32 mouse cellular contexts compared by ENCODE assay signal in genomic region chr15:66379626-66380025, GRCm38 (mm10).
"Had no signal": no experiment of that assay in that cellular context is flagged by ENCODE, and none has a peak within 500 bp of the region (broad histone marks: within the 10 kb centered on the region; RNA-seq: fewer than 3 reads in every experiment).

No protein-coding gene starts in this region.

- H3K27me3 ChIP-seq: limb, embryonic 12.5 days; limb, embryonic 13.5 days; limb, embryonic 15.5 days; liver, embryonic 12.5 days; liver, embryonic 13.5 days; liver, embryonic 15.5 days; lung, embryonic 15.5 days; megakaryocyte, embryonic 14.5 days; midbrain, embryonic 12.5 days; midbrain, embryonic 13.5 days; midbrain, embryonic 15.5 days; neural tube, embryonic 12.5 days had no signal

- ATAC-seq: liver, embryonic 12.5 days; liver, postnatal 0 days; lung, postnatal 0 days; midbrain, embryonic 13.5 days; midbrain, embryonic 15.5 days; midbrain, embryonic 16.5 days had no signal

- H3K4me2 ChIP-seq: limb, embryonic 12.5 days; limb, embryonic 13.5 days; limb, embryonic 15.5 days; liver, embryonic 11.5 days; liver, embryonic 12.5 days; liver, embryonic 13.5 days; liver, embryonic 15.5 days; lung, embryonic 14.5 days; lung, embryonic 15.5 days; midbrain, embryonic 11.5 days; midbrain, embryonic 12.5 days; midbrain, embryonic 13.5 days; midbrain, embryonic 15.5 days; neural tube, embryonic 12.5 days had no signal

- H3K36me3 ChIP-seq: limb, embryonic 10.5 days; limb, embryonic 12.5 days; limb, embryonic 13.5 days; limb, embryonic 15.5 days; liver, embryonic 12.5 days; liver, embryonic 13.5 days; liver, embryonic 15.5 days; lung, embryonic 15.5 days; midbrain, embryonic 10.5 days; midbrain, embryonic 12.5 days; midbrain, embryonic 13.5 days; midbrain, embryonic 15.5 days; neural tube, embryonic 12.5 days had no signal

- H3K4me3 ChIP-seq: limb, embryonic 10.5 days; limb, embryonic 12.5 days; limb, embryonic 13.5 days; limb, embryonic 15.5 days; liver, embryonic 12.5 days; liver, embryonic 13.5 days; liver, embryonic 15.5 days; lung, embryonic 15.5 days; megakaryocyte, embryonic 14.5 days; midbrain, embryonic 10.5 days; midbrain, embryonic 12.5 days; midbrain, embryonic 13.5 days; midbrain, embryonic 15.5 days; myocyte; neural tube, embryonic 12.5 days had no signal

- H3K4me1 ChIP-seq: limb, embryonic 10.5 days; limb, embryonic 12.5 days; limb, embryonic 13.5 days; limb, embryonic 15.5 days; liver, embryonic 12.5 days; liver, embryonic 13.5 days; liver, embryonic 15.5 days; lung, embryonic 15.5 days; megakaryocyte, embryonic 14.5 days; midbrain, embryonic 10.5 days; midbrain, embryonic 12.5 days; midbrain, embryonic 13.5 days; midbrain, embryonic 15.5 days; neural tube, embryonic 12.5 days had no signal

- DNase-seq: left cerebral cortex, postnatal 4 days; liver; liver, embryonic 13.5 days; liver, postnatal 0 days; lung, adult 18-20 months; lung, adult 2 months; lung, embryonic 14.5 days; lung, postnatal 10 days; lung, postnatal 14 days; lung, postnatal 36 days; lung, postnatal 4 days; midbrain, embryonic 14.5 days had no signal

- H3K9ac ChIP-seq: limb, embryonic 12.5 days; limb, embryonic 13.5 days; limb, embryonic 15.5 days; liver, embryonic 12.5 days; liver, embryonic 13.5 days; liver, embryonic 14.5 days; liver, embryonic 15.5 days; liver, postnatal 0 days; lung, embryonic 14.5 days; lung, embryonic 15.5 days; midbrain, embryonic 12.5 days; midbrain, embryonic 13.5 days; midbrain, embryonic 15.5 days; neural tube, embryonic 12.5 days had no signal

- H3K9me3 ChIP-seq: limb, embryonic 10.5 days; limb, embryonic 12.5 days; limb, embryonic 13.5 days; limb, embryonic 15.5 days; liver, embryonic 12.5 days; liver, embryonic 13.5 days; liver, embryonic 15.5 days; lung, embryonic 15.5 days; megakaryocyte, embryonic 14.5 days; midbrain, embryonic 10.5 days; midbrain, embryonic 12.5 days; midbrain, embryonic 13.5 days; midbrain, embryonic 15.5 days; neural tube, embryonic 12.5 days had no signal

- H3K27ac ChIP-seq: limb, embryonic 10.5 days; limb, embryonic 12.5 days; limb, embryonic 13.5 days; limb, embryonic 15.5 days; liver, embryonic 12.5 days; liver, embryonic 13.5 days; liver, embryonic 14.5 days; liver, embryonic 15.5 days; lung, embryonic 15.5 days; macrophage; midbrain, embryonic 10.5 days; midbrain, embryonic 12.5 days; midbrain, embryonic 13.5 days; midbrain, embryonic 15.5 days; neural tube, embryonic 12.5 days had no signal
